Mouse (Mus musculus): ENCODE results near the gene 4933417A18Rik.
"Not testable (repeated sequence)": the region's sequence is repeated elsewhere in the genome, so short reads cannot be mapped to it uniquely, and the experiment has no call there.

4933417A18Rik gene

GRCm38 (mm10) chr13:34924210-34924609, at the start of gene 4933417A18Rik, which contains the start of gene Fam217a:
Gene 4933417A18Rik (plus strand): TSS chr13:34924409.
Gene Fam217a (minus strand): TSS chr13:34924310.
- no peak for DNase-seq (ENCODE audit: low spot score in 2 of 2)

- DNase-seq (ENCODE audit: low spot score in 2 of 2): peak; percentile 39 to 49
These were observed 49.5 kb upstream of the 4933417A18Rik start for GRCm38 (mm10) chr13:34874736-34875135.

GRCm38 (mm10) chr13:34875166-34875710, 49.0 kb upstream of the 4933417A18Rik start, which contains the start of gene Prpf4b:
Gene Prpf4b (plus strand): TSS chr13:34875302.
- DNase-seq (ENCODE audit: low spot score in 2 of 2): peak; percentile 96

- DNase-seq (ENCODE audit: low spot score in 2 of 2): peak in 1 of 2 experiments; percentile 63
These were observed 48.3 kb upstream of the 4933417A18Rik start for GRCm38 (mm10) chr13:34875741-34876445.

- no peak for DNase-seq (ENCODE audit: low spot score in 2 of 2)
These were observed 47.7 kb upstream of the 4933417A18Rik start for GRCm38 (mm10) chr13:34876481-34876880.

- no peak for DNase-seq (ENCODE audit: low spot score in 2 of 2)
These were observed 31.3 kb upstream of the 4933417A18Rik start for GRCm38 (mm10) chr13:34892871-34893270.

- no peak for DNase-seq (ENCODE audit: low spot score in 2 of 2)
These were observed 9.6 kb upstream of the 4933417A18Rik start for GRCm38 (mm10) chr13:34914614-34915013.

- no peak for DNase-seq (ENCODE audit: low spot score in 2 of 2)
These were observed 7.6 kb upstream of the 4933417A18Rik start for GRCm38 (mm10) chr13:34916520-34917167.

GRCm38 (mm10) chr13:34934931-34935644, 10.9 kb downstream of the 4933417A18Rik start:
- DNase-seq (ENCODE audit: low spot score in 2 of 2): peak; percentile 47 to 58

- no peak for DNase-seq (ENCODE audit: low spot score in 2 of 2)
These were observed 18.2 kb downstream of the 4933417A18Rik start for GRCm38 (mm10) chr13:34942370-34942769.

- not testable (repeated sequence) for DNase-seq (ENCODE audit: low spot score in 2 of 2)
These were observed 27.2 kb downstream of the 4933417A18Rik start for GRCm38 (mm10) chr13:34951437-34951836.

GRCm38 (mm10) chr13:34956901-34957300, 32.7 kb downstream of the 4933417A18Rik start:
- no peak for DNase-seq (ENCODE audit: low spot score in 2 of 2)

- DNase-seq (ENCODE audit: low spot score in 2 of 2): not testable (repeated sequence)
These were observed 33.9 kb downstream of the 4933417A18Rik start for GRCm38 (mm10) chr13:34958158-34958557.

GRCm38 (mm10) chr13:34960996-34961770, 37.0 kb downstream of the 4933417A18Rik start:
- no peak for DNase-seq (ENCODE audit: low spot score in 2 of 2)

GRCm38 (mm10) chr13:34963511-34964397, 39.5 kb downstream of the 4933417A18Rik start, which contains the start of gene Eci3:
Gene Eci3 (minus strand): TSS chr13:34963810.
- DNase-seq (ENCODE audit: low spot score in 2 of 2): peak in 1 of 2 experiments; percentile 26

- no peak for DNase-seq (ENCODE audit: low spot score in 2 of 2)
These were observed 40.2 kb downstream of the 4933417A18Rik start for GRCm38 (mm10) chr13:34964419-34964818.

- no peak for DNase-seq (ENCODE audit: low spot score in 2 of 2)
These were observed 40.7 kb downstream of the 4933417A18Rik start for GRCm38 (mm10) chr13:34964866-34965265.

GRCm38 (mm10) chr13:34965647-34966046, 41.4 kb downstream of the 4933417A18Rik start:
- not testable (repeated sequence) for DNase-seq (ENCODE audit: low spot score in 2 of 2)

- DNase-seq (ENCODE audit: low spot score in 2 of 2): not testable (repeated sequence)
These were observed 48.2 kb downstream of the 4933417A18Rik start for GRCm38 (mm10) chr13:34972456-34972855.

- no peak for DNase-seq (ENCODE audit: low spot score in 2 of 2)
These were observed 48.9 kb downstream of the 4933417A18Rik start for GRCm38 (mm10) chr13:34973149-34973548.

Data from right cerebral cortex, postnatal 10 days (tissue).